Mouse (Mus musculus) liver, embryonic 14.5 days (tissue): ENCODE results near the gene Gpalpp1.

Source experiments
- CTCF ChIP-seq: IDR thresholded peaks from 2 replicates; pipeline ENCODE4 v1.5.1; 2016; ENCODE audit warnings: antibody characterized with exemption, low read depth, control low read depth
- EP300 ChIP-seq: IDR thresholded peaks from 2 replicates; pipeline ENCODE4 v1.6.1; 2016; ENCODE audit warnings: antibody characterized with exemption, low read depth

GRCm38 (mm10) chr14:76082086-76082636 lies 28.4 kb downstream of the Gpalpp1 start:
- TF ChIP-seq CTCF (no peak), EP300 (no peak)
